Mouse (Mus musculus) adrenal gland, adult 10 weeks (tissue): Measurements from ENCODE around the gene Msln. TPM values are rescaled to one million over a fixed set of nuclear protein-coding genes. Genes with fewer than 3 reads are reported as not detected.

ENCODE experiments used
- polyA plus RNA-seq: library from polyadenylated mRNA; stranded (reverse); fragments of 350-450 nt; fragmentation: Illumina TruSeq; extraction: RNeasy Lipid Tissue Mini Kit (QIAGEN cat#74804); gene quantifications from one replicate; pipeline ENCODE4 v1.2.3, GENCODE M21; 2014; ENCODE audit warnings: low read depth, low replicate concordance

The Msln gene
- not detected for polyA plus RNA-seq

DNA sequence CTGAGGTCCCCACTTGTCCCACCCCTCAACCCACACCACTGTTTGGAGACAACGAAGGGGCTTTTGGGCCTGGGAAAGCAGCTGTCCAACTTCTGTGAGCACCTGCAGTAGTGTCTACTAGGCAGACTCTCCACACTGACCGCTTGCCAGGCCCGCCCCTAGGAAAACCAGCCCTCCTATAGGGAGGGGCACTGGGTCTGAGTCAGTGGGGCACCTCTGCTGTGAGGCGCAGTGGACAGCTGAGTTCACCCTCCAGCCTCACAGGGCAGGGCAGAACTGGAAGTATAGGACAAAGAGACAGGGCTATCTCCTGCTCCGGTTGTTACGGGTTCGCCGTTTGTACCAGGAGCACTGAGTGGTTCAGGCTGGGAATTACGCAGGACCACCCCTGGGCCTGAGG, at the start of gene Msln:
Gene Msln (minus strand): TSS at position 138 of the 400 bp plus-strand sequence.

DNA sequence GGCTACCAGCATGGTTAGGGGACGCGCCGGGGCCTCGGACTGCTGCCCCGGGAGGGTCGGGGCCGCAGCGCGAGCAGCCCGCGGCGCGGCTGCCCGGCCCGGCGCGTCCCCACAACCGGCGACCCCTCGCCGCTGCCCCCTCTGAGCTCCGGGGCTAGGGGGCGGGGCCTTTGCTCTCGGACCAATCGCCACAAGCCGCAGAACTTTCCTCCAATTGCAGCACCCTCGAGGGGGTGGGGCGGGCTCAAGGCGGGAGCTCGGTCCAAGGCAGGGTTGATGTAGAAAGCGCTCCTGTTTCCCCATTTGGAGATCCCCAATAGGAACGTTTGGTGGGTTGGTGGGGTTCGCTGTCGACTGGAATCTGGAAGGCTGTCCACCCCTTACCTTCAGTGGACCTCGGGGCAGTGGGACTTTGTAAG, 42.8 kb upstream of the Msln start, which contains the start of gene Metrn:
Gene Metrn (minus strand): TSS at position 186 of the 419 bp plus-strand sequence.

DNA sequence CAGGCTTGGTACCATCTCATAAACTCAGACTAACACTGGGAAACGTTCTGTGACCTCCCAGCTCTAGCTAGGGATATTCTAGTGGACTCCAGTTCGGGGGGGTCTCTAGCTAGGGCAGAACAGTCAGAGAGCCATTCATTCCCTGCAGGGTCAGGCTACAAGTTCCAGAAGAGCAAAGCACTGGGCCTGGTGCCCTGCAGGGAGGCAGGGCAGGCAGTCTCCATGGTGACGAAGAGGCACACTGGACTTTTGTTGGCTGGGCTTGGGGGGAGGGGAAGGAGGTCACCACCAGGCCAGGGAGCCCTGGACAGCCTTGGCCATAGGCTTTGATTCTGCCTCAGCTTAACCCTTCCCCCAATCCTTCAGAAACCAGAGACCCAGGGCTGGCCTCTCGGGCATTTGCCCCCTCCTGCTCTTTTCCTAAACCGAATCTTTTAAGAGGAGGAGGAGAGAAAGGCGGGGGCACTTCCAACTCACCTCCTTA, 41.5 kb upstream of the Msln start, which contains the start of gene AC134908.4:
Gene AC134908.4 (minus strand): TSS at position 51 of the 484 bp plus-strand sequence.

DNA sequence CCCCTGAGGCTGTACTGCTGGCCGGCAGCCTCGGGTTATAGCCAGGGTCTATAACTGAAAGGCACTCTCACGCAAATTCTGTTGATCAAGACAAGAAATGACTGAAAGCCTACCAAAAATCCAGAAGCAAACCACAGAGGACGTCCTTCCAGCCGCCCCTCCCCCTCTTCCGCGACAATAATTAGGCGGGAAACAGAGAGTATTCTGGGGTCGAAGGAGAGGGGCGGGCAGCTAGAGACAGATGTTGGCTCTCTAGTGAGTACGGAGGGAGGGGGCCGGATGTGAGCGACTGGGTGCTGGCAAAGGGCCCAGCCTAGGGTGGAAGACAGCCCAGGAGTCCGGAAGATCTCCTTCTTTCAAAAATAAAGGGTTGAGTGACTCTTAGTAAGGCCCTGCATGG, 38.4 kb upstream of the Msln start, which contains the start of gene Fam173a:
Gene Fam173a (minus strand): TSS at position 287 of the 400 bp plus-strand sequence.

DNA sequence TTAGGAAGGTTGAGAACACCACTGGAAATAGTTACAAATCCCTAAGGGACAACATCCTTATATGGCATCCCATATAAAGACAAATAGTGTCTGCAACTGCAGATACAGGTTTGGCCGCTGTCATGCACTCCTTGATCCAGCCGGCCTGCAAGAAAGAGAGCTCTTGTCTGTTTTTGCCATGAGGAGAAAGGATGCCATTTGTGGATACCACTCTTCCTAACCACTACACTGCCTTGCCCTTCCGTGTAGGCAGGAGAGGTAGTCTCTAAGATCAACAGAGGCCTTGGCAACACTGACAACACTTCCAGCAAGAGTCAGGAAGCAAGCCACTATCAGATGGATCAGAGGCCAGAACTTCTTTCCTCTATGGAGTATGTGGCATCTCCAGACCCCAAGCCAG, 32.1 kb upstream of the Msln start, which contains the start of gene Ccdc78:
Gene Ccdc78 (plus strand): TSS at position 301 of the 400 bp plus-strand sequence.

DNA sequence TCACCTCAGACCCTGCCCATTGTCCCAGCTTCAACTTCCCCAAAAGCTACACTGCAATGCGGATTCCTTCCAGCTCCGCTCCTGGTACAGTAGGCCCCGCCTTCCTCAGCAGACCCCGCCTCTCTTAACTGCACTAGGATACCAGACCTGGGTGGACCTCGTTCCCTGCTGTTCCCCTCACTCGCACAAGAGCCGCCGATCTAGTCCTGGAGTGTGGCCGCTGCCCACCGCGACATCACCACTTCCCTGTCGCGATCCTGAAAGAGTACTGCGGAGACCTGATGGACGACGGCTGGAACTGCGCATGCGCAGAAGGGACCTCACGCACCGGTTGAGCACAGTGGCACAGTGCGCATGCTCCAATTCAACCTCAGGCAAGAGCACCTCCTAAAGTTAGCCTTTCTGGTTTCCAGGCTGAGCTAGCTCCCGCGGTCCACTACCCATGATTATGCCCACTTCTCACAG, 31.1 kb upstream of the Msln start, which contains the start of gene Haghl:
Gene Haghl (minus strand): TSS at position 393 of the 465 bp plus-strand sequence.

DNA sequence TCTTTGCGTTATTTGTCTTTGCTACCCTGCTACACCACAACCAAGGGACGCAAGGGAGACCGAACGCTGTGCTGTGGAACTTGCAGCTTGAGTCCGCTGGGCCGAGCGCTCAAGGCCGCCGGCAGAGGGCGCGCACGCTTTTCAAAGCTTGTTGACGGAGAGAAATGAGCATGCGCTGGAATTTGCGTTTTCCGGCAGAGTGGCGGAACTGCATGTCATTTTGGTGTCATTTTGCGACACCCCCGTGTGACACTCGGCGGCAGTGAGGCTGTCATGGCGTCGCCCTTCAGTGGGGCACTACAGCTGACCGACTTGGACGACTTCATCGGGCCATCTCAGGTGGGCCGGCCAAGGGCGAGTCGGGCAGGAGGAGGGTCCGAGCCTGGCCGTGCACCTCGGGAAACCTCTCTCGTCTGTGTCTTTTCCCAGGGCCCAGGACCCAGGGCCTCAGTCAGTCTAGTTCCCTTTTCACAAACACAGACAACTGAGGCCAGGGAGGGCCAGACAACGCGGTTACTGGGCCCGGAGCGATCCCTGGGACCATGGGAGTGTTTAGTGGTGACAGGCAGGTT, 19.5 kb upstream of the Msln start, which contains the start of gene Narfl:
Gene Narfl (plus strand): TSS at position 228 of the 572 bp plus-strand sequence.

DNA sequence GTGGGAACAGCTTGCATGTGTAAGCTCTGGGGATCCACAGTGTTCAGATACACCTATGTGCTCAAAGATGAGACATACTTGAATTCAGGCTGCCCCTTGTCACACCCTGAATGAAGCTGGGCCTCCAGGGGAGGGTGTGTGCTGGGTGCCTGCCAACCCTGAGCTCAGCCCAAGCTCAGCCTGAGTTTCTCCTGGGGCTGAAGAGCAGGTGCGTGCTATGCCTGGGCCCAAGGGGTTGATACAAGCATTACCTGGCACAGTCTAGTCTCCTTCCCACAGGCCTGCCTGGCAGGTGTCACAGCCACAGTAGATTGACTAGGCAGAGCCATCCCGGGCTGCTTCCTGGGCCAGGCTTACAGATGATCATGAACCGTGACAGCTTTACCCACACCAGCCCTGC, 18.4 kb downstream of the Msln start, which contains the start of gene Mslnl:
Gene Mslnl (plus strand): TSS at position 298 of the 400 bp plus-strand sequence.

DNA sequence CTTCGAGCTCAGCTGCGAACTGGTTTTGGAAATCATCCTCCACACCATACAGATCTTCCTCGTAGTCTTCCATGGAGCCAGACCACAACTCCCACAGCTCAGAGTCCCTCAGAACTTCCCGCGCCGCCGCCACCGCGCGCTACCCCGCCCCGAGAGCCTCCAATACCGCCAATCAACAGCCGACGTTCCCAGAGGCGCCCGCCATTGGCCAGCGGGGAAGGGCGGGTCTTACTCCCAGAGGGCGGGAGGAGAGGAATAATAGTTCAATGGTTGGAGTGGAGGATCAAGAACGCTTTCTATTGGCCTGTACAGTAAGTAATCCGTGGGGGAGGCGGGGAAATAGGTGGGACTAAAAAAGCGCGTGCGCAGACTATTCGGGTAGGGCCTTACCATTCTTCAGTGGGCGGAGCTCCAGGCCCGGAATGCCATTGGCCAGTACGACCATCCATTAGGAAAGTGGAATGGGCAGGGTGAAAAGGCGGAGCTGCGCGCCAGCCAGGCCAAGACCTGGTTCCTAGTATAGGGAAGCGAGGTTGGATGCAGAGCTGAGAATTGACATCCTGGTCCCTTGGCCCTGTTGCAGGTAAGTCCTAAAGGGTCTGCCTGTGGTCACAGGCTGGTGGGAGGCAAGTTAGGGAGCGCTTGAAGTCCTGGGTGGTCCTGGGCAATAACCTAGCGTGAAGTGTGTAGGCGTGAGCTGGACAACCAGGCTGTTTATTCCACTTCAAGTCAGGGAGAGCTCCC, 26.7 kb downstream of the Msln start, which contains the start of the genes Chtf18 and Rpusd1:
Gene Chtf18 (minus strand): TSS at position 155 of the 744 bp plus-strand sequence.
Gene Rpusd1 (plus strand): TSS at position 406 of the 744 bp plus-strand sequence.

DNA sequence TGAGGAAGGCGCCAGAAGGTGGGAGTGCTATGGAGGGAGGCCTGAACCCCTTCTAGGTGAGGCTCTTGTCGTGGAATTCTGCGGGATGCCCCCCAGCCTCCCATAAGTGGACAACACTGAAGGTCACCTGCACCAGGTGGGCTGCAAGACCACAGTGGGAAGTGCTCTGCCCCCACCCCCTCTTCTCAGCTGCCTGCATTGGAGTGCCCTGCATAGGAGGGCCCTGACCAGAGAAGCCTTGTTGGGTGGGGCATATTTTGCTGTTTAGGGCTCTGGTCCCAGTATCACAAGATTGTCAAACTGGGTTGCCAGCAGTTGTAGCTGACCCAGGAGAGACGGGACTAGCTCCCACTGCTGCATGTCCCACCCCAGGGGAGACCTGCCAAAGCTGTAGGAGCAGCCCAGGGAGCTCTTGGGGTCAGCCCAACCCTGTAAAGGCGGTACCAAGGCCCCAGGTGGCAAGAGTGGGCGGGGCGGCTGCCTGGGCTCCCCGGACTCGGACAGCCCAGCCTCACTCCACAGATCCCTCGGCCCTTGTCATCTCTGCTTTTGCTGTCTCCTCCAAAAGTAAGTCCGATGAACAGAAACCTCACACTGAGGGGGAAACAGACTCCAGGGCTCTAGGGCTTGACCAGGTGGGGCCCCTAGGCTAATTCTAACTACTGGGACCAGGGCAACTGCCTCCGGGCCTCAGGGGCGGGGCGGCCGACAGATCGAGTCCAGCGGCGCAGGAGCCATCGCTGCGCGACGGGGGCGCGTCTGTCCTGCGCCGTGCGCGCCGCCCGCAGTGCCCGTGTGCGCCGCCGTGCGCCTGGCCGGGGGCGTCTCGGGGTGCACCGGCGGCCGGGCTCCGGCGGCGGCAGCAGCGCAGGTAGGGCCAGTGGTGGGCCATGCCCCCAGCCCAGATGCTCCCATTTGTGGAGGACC, 37.2 kb downstream of the Msln start, which contains the start of gene Gng13:
Gene Gng13 (plus strand): TSS at position 461 of the 927 bp plus-strand sequence.

Other genes with a start within 250 kb of the Msln start
- gene Sox8, start 183.7 kb downstream of the Msln start, polyA plus RNA-seq, result 0.29 TPM
- gene Lmf1, start 175.3 kb downstream of the Msln start, polyA plus RNA-seq, result 0.47 TPM
- gene Gng13, start 37.2 kb downstream of the Msln start, polyA plus RNA-seq, result not detected
- gene Chtf18, start 27.0 kb downstream of the Msln start, polyA plus RNA-seq, result not detected
- not detected for gene Rpusd1, start 26.7 kb downstream of the Msln start, polyA plus RNA-seq
- not detected for gene Mslnl, start 18.3 kb downstream of the Msln start, polyA plus RNA-seq
- gene Narfl, start 19.4 kb upstream of the Msln start, polyA plus RNA-seq, result 3.4 TPM
- gene Haghl, start 31.3 kb upstream of the Msln start, polyA plus RNA-seq, result 0.64 TPM
- gene Ccdc78, start 32.2 kb upstream of the Msln start, polyA plus RNA-seq, result not detected
- gene Fam173a, start 38.5 kb upstream of the Msln start, polyA plus RNA-seq, result 0.52 TPM
- 1.1 TPM for gene AC134908.4, start 41.3 kb upstream of the Msln start, polyA plus RNA-seq
- 0.17 TPM for gene Metrn, start 42.8 kb upstream of the Msln start, polyA plus RNA-seq
- 15.0 TPM for gene Fbxl16, start 54.7 kb upstream of the Msln start, polyA plus RNA-seq
- 0.47 TPM for gene Wdr24, start 69.2 kb upstream of the Msln start, polyA plus RNA-seq
- gene Jmjd8, start 74.5 kb upstream of the Msln start, polyA plus RNA-seq, result 3.6 TPM
- gene Stub1, start 79.0 kb upstream of the Msln start, polyA plus RNA-seq, result 8.2 TPM
- not detected for gene Rhbdl1, start 82.9 kb upstream of the Msln start, polyA plus RNA-seq
- not detected for gene Gm20683, start 87.4 kb upstream of the Msln start, polyA plus RNA-seq
- gene Rhot2, start 90.5 kb upstream of the Msln start, polyA plus RNA-seq, result 19.9 TPM
- gene Wdr90, start 107.1 kb upstream of the Msln start, polyA plus RNA-seq, result 2.5 TPM
- 5.5 TPM for gene Mcrip2, start 114.4 kb upstream of the Msln start, polyA plus RNA-seq
- 24.4 TPM for gene Mettl26, start 120.7 kb upstream of the Msln start, polyA plus RNA-seq
- not detected for gene Wfikkn1, start 126.5 kb upstream of the Msln start, polyA plus RNA-seq
- 2.7 TPM for gene Rab40c, start 165.3 kb upstream of the Msln start, polyA plus RNA-seq
- 41.2 TPM for gene Pigq, start 190.6 kb upstream of the Msln start, polyA plus RNA-seq
- gene Nhlrc4, start 190.6 kb upstream of the Msln start, polyA plus RNA-seq, result not detected
- gene A930017K11Rik, start 198.2 kb upstream of the Msln start, polyA plus RNA-seq, result not detected
- 0.41 TPM for gene Capn15, start 231.4 kb upstream of the Msln start, polyA plus RNA-seq